Mouse (Mus musculus) limb, embryonic 11.5 days (tissue): ENCODE results near the gene Asxl1. TPM values are rescaled to one million over a fixed set of nuclear protein-coding genes. Genes with fewer than 3 reads are reported as not detected.
A peak's percentile ranks its signal among the peaks of the same experiment; 100 is the strongest.

Experiments used
- ATAC-seq: fragments of 200-750 bp; cut with Nextera tagmentation; 2 replicates; pipeline ENCODE4 v1.8.0; 2017; ENCODE audit warnings: low read depth; ENCODE audit not compliant: insufficient number of reproducible peaks, low FRiP score, low TSS enrichment
- DNase-seq: peaks from one replicate; pipeline ENCODE4 v3.0.0-alpha.2; 2015; ENCODE audit warnings: low spot score
- H3K27ac ChIP-seq: fragments of 300-500 bp; sonication (generic); replicated peaks from 2 replicates; pipeline ENCODE4 v1.5.1; 2014; ENCODE audit warnings: low read depth, mild to moderate bottlenecking, low read length
- H3K27me3 ChIP-seq: fragments of 300-500 bp; sonication (generic); 2 replicates; pipeline ENCODE4 v1.6.1; 2014; ENCODE audit warnings: mild to moderate bottlenecking, low read length, mixed read lengths; ENCODE audit not compliant: control insufficient read depth, insufficient read depth
- H3K36me3 ChIP-seq: fragments of 300-500 bp; sonication (generic); 2 replicates; pipeline ENCODE4 v1.6.1; 2014; ENCODE audit warnings: mild to moderate bottlenecking, low read length, moderate library complexity, mixed read lengths; ENCODE audit not compliant: control insufficient read depth, insufficient read depth
- H3K4me1 ChIP-seq: fragments of 300-500 bp; sonication (generic); 2 replicates; pipeline ENCODE4 v1.6.1; 2014; ENCODE audit warnings: low read length, mixed read lengths; ENCODE audit not compliant: control insufficient read depth, insufficient read depth
- H3K4me2 ChIP-seq: fragments of 300-500 bp; sonication (generic); 2 replicates; pipeline ENCODE4 v1.6.1; 2014; ENCODE audit warnings: low read depth, mild to moderate bottlenecking, moderate library complexity; ENCODE audit not compliant: severe bottlenecking
- H3K4me3 ChIP-seq: fragments of 300-500 bp; sonication (generic); 2 replicates; pipeline ENCODE4 v1.5.1; 2014; ENCODE audit warnings: low read depth, low read length
- H3K9ac ChIP-seq: fragments of 300-500 bp; sonication (generic); 2 replicates; pipeline ENCODE4 v1.6.1; 2014; ENCODE audit warnings: mild to moderate bottlenecking, low read length
- H3K9me3 ChIP-seq: fragments of 300-500 bp; sonication (generic); 2 replicates; pipeline ENCODE4 v1.6.1; 2016; ENCODE audit warnings: low read length; ENCODE audit not compliant: control insufficient read depth
- WGBS: fragments of 180-500 bp; shearing (Covaris S2); extraction: QIAGEN DNeasy Blood & Tissue Kit; methylation state at CpG from one replicate; pipeline ENCODE4 v1.1.7; 2014; 5-methylcytosine and 5-hydroxymethylcytosine counted together
- polyA plus RNA-seq: library from polyadenylated mRNA; unstranded; fragments of >200 nt; fragmentation: Nextera tagmentation; extraction: Ambion mirVana; gene quantifications from 2 replicates; pipeline ENCODE4 v1.2.1, GENCODE M21; 2014

Asxl1 gene
- 24.0 and 26.5 TPM in 2 replicates for polyA plus RNA-seq

DNA sequence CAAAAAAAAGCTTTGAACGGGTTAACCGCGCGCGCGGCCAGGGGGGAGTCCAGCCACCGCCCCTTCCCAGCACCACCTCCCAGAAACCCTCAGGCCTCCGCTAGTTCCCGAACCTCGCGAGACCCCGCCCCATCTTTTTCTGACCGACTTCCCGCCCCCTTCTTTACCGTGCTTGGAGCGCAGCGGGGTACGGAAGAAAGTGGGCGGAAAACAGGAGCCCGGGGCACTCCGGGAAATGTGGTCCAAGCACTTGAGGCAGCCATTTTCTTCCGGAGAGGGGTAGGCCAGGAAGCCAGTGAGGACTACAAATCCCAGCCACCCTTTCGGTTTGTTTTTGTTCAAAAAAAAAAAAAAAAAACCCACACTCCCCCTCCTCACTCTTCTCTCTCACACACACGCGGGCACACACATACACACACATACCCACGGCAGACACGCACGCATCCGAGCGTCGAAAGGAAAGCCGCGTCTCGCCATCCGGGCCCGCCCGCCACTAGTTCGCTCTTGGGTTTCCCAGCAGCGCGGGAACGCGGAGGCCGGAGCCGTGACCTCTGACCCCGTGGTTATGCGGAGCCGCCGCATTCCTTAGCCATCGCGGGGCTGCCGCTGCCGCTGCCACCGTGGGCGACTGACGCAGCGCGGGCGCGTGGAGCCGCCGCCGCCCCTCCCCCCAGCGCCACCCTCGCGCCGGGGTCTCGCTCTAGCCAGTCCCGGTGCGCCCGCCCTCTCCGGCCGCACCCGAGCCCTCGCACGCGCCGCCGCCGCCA, at the start of gene Asxl1:
Gene Asxl1, plus strand, starts transcription at position 376 of the 767 bp plus-strand sequence.
- Histone ChIP-seq H3K27ac (peak within 1 kb of the TSS; percentile 99), H3K4me2 (peak within 1 kb of the TSS; percentile 74), H3K4me3 (peak within 1 kb of the TSS; percentile 85), H3K4me1 (peaks cover 14% of the 10 kb centered on the region), H3K9ac (peak within 1 kb of the TSS; percentile 97), H3K9me3 (no peaks in the 10 kb centered on the region), H3K27me3 (no peaks in the 10 kb centered on the region), H3K36me3 (no peaks in the 10 kb centered on the region; the same call in 1 of the 2 replicates)
- ATAC-seq (peak; percentile 97), DNase-seq (peak; percentile 99)
- WGBS, result under 1% methylated on average over 62 of the region's 79 CpGs

DNA sequence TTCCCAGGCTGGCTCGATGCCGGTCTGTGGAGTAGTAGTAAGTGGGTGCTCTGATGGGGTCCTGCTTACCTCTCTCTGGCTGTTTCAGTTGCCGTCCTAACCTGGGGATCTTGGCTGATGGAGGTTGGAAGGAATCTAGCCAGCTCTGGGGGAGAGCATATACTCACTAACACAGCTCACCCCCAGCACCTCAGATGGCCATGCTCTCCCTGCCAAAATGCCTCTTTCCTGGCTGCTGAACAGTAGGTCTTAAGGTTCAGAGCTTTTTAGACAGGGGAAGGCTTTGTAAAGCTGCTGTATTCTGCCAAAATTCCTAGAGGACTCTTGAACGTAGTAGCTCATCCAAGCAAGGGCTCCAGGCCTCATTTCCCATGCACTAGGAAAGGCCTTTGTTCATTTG, 47.9 kb upstream of the Asxl1 start:
- Histone ChIP-seq H3K4me2 (no peak overlapping the region), H3K4me1 (no peaks in the 10 kb centered on the region), H3K4me3 (no peak overlapping the region), H3K9ac (no peak overlapping the region), H3K27ac (no peak overlapping the region), H3K9me3 (no peaks in the 10 kb centered on the region), H3K36me3 (no peaks in the 10 kb centered on the region), H3K27me3 (no peaks in the 10 kb centered on the region)
- DNase-seq, result no peak
- no peak for ATAC-seq
- WGBS, result 87% methylated on average over 4 of the region's 4 CpGs

DNA sequence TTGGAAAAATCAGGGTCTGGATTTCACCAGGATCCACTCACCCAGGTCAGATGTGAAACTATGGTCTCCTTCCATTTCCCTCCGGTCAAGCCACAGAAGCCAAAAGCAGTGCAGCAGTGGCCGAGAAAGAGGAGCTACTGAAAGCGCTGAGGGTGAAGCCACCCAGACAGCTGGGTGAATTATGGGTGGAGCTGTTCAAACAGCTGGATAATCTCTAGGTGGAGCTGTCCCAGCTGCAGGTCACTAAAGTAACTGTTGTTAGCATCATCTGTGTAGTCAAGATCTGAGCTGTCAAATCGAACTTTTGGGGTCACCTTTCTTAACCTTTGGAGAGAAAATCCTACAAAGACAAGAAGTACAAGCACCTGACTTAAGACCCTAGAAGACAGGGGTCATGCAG, 47.2 kb upstream of the Asxl1 start:
- no peak overlapping the region for H3K4me3 ChIP-seq
- WGBS, result 57% methylated on average over 4 of the region's 4 CpGs

DNA sequence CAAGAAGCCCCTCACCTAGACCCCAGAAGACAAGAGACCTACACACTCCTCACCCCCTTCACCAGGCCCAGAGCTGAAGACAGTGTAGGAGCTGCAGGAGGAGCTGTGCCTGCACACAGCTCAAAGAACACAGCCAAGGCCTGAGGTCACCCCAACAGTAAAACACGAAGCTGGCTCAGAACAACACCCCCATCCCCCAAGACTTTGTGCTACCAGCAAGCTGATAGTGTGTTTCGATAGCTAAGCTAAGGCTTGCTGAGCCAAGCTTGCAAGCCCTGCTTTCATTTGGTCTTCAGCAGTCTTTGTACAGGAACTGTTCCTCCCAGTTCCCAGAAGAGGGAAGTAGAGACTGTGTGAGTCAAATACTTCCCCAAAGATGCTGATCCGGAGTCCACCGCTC, 46.8 kb upstream of the Asxl1 start:
- H3K4me2 ChIP-seq, result no peak overlapping the region
- WGBS, result 71% methylated on average over 4 of the region's 4 CpGs
- no peaks in the 10 kb centered on the region for H3K9me3 ChIP-seq
- no peak overlapping the region for H3K27ac ChIP-seq
- H3K4me1 ChIP-seq, result no peaks in the 10 kb centered on the region
- H3K27me3 ChIP-seq, result no peaks in the 10 kb centered on the region
- DNase-seq, result no peak
- no peak overlapping the region for H3K4me3 ChIP-seq
- H3K36me3 ChIP-seq, result no peaks in the 10 kb centered on the region
- no peak overlapping the region for H3K9ac ChIP-seq
- ATAC-seq, result no peak

More for the DNA sequence above, 47.2 kb upstream of the Asxl1 start:
- no peaks in the 10 kb centered on the region for H3K9me3 ChIP-seq
- DNase-seq (no peak), ATAC-seq (no peak)
- no peaks in the 10 kb centered on the region for H3K27me3 ChIP-seq
- no peak overlapping the region for H3K4me2 ChIP-seq
- no peak overlapping the region for H3K9ac ChIP-seq
- no peaks in the 10 kb centered on the region for H3K4me1 ChIP-seq
- no peaks in the 10 kb centered on the region for H3K36me3 ChIP-seq
- no peak overlapping the region for H3K27ac ChIP-seq

DNA sequence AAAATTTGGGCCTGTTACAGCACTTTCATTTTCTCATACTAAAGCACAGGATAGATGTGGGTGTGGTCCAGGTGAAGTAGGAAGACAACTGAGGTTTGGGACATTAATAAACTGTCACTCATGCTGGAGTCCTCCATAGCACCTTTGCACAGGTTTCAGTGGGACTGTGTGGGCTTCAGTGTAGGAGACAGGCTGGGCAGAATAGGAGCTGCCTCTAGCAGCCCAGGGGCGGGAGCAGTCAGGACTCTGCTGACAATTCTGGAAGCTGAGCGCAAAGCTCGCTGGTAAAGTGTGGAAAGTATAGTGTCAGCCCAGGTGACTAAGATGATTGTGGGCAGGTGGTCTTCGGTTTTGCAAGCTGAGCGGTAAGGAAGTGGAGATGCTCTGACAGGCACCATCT, 44.5 kb upstream of the Asxl1 start:
- DNase-seq (no peak), ATAC-seq (no peak)
- Histone ChIP-seq H3K9me3 (no peaks in the 10 kb centered on the region), H3K4me1 (no peaks in the 10 kb centered on the region), H3K36me3 (no peaks in the 10 kb centered on the region), H3K27ac (no peak overlapping the region), H3K27me3 (no peaks in the 10 kb centered on the region), H3K4me2 (no peak overlapping the region), H3K4me3 (no peak overlapping the region), H3K9ac (no peak overlapping the region)
- WGBS, result 95% methylated on average over 5 of the region's 5 CpGs

DNA sequence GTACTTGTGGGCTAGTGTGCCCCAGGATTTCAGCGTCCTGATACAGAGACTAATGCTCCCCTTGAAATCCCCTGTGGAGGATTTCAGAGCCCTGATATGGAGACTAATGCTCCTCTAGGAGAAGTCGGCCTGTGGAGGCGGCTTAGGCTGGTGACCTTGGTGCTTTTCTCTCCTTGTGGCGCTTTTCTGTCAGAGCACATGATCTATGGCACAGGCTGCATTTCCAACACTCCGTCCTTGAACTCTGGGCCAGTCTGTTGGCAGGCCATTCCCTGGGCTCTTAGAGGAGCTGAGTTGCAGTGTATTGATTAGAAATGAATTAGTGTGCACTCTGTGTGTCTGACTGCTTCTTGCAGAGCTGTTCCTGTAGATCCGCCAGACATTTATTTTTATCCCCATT, 40.4 kb upstream of the Asxl1 start:
- ATAC-seq (no peak), DNase-seq (no peak)
- Histone ChIP-seq H3K4me2 (no peak overlapping the region), H3K27me3 (no peaks in the 10 kb centered on the region), H3K9ac (no peak overlapping the region), H3K4me3 (no peak overlapping the region), H3K9me3 (no peaks in the 10 kb centered on the region), H3K27ac (no peak overlapping the region), H3K36me3 (no peaks in the 10 kb centered on the region), H3K4me1 (no peaks in the 10 kb centered on the region)
- 74% methylated on average over 6 of the region's 6 CpGs for WGBS

DNA sequence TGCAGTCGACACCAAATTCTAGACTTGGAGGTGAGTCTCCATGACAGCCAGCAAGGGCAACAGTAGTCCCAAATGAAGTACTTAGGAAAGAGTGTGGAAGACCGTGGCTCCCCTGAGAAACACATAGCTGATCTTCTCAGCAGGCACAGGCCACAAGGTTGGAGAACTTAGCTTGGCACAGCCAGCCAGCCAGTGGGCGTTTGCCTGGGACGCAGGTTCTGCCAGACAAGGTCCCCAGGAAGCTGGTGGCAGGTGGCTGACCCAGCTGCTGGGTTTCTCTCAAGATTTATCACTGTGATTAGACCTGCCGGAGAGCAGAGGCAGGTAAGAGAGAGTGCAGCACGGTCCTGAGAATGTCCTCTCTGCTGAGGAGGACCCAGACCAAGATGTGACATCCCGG, 37.0 kb upstream of the Asxl1 start:
- no peak for ATAC-seq
- Histone ChIP-seq H3K4me2 (no peak overlapping the region), H3K4me3 (no peak overlapping the region), H3K9me3 (no peaks in the 10 kb centered on the region), H3K27me3 (no peaks in the 10 kb centered on the region), H3K27ac (no peak overlapping the region), H3K9ac (no peak overlapping the region), H3K36me3 (no peaks in the 10 kb centered on the region), H3K4me1 (no peaks in the 10 kb centered on the region)
- DNase-seq, result no peak
- WGBS, result 81% methylated on average over 7 of the region's 7 CpGs

DNA sequence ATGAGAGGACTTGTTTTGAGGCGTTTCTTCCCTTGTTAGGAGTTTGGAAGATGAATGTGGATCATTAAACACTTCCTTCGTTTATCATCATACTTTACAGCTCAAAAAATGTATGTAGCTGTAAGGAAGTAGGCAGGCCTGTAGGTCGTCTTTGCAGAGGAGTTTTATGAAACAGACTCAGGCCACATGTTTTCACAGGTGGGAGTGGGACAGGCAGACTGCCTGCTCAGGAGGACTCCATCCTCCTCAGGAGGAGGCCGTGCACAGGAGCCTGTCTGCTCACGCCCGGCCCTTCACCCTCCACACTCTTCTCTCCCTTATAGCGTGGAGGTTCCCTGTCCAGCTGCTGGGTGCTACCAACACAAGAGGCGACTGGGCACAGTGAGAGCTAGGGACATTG, 36.5 kb upstream of the Asxl1 start:
- Histone ChIP-seq H3K4me2 (no peak overlapping the region), H3K27me3 (no peaks in the 10 kb centered on the region), H3K4me1 (no peaks in the 10 kb centered on the region), H3K36me3 (no peaks in the 10 kb centered on the region), H3K4me3 (no peak overlapping the region), H3K9ac (no peak overlapping the region), H3K9me3 (no peaks in the 10 kb centered on the region), H3K27ac (no peak overlapping the region)
- ATAC-seq (no peak), DNase-seq (no peak)
- 70% methylated on average over 8 of the region's 8 CpGs for WGBS

DNA sequence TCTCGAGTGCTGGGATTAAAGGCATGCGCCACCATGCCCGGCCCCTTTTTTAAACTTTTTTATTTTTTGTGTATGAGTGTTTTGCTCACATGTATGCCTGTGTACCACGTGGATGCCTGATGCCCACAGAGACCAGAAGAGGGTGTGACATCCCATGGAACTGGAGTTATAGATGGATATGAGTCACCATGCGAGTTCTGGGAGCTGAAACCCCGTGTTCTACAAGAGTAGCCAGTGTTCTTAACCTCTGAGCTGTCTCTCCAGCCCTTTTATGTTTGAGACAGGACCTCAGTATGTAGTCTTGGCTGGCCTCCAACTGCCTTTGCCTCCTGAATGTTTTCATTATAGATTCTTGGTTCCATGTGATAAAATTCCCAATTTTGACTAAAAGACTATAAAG, 35.4 kb upstream of the Asxl1 start:
- no peaks in the 10 kb centered on the region for H3K9me3 ChIP-seq
- no peaks in the 10 kb centered on the region for H3K27me3 ChIP-seq
- 91% methylated on average over 6 of the region's 6 CpGs for WGBS
- H3K27ac ChIP-seq, result no peak overlapping the region
- no peaks in the 10 kb centered on the region for H3K36me3 ChIP-seq
- ATAC-seq, result no peak
- no peak for DNase-seq
- H3K4me3 ChIP-seq, result no peak overlapping the region
- H3K9ac ChIP-seq, result no peak overlapping the region
- no peak overlapping the region for H3K4me2 ChIP-seq
- no peaks in the 10 kb centered on the region for H3K4me1 ChIP-seq
